Mouse (Mus musculus) liver, embryonic 14.5 days (tissue): ENCODE measurements at regions not wholly inside any gene's neighbourhood (a gene's known extent, or its start where the extent isn't known, plus 50 kb on each side); places are given as distances from the start of the nearest gene placed in this dataset.

Source experiments
- ATAC-seq: fragments of 200-750 bp; cut with Nextera tagmentation; 2 replicates; pipeline ENCODE4 v1.8.0; 2017; ENCODE audit warnings: moderate number of reproducible peaks, mild to moderate bottlenecking, moderate library complexity; ENCODE audit not compliant: insufficient read depth
- DNase-seq, 3 experiments: peaks; one replicate each; pipeline ENCODE4 v3.0.0-alpha.2; 2012 to 2013; ENCODE audit warnings: low read depth in 3 of 3, low spot score in 3 of 3
- H3K27ac ChIP-seq: fragments of 300-500 bp; sonication (generic); 2 replicates; pipeline ENCODE4 v1.5.1; 2014; ENCODE audit warnings: moderate library complexity, mild to moderate bottlenecking, control low read depth, inconsistent platforms
- H3K27me3 ChIP-seq: fragments of 300-500 bp; sonication (generic); 2 replicates; pipeline ENCODE4 v1.6.1; 2014; ENCODE audit warnings: mild to moderate bottlenecking, low read length, moderate library complexity; ENCODE audit not compliant: control insufficient read depth, insufficient read depth
- H3K36me3 ChIP-seq: fragments of 300-500 bp; sonication (generic); replicated peaks from 2 replicates; pipeline ENCODE4 v1.6.1; 2014; ENCODE audit warnings: low read depth; ENCODE audit not compliant: control insufficient read depth, insufficient read depth
- H3K4me1 ChIP-seq, 2 experiments: fragments of 200-500 bp in 1 of 2; fragments of 300-500 bp in 1 of 2; sonication (generic) in 1 of 2; replicated peaks; 2 replicates each; pipeline ENCODE4 v1.6.1; 2012 to 2014; ENCODE audit warnings: antibody characterized with exemption in 1 of 2, inconsistent platforms in 1 of 2, low read length in 1 of 2; ENCODE audit not compliant: control insufficient read depth in 2 of 2, insufficient read depth in 2 of 2
- H3K4me2 ChIP-seq: fragments of 300-500 bp; sonication (generic); 2 replicates; pipeline ENCODE4 v1.6.1; 2014; ENCODE audit warnings: low read depth, mild to moderate bottlenecking, control low read depth, moderate library complexity
- H3K4me3 ChIP-seq, 2 experiments: fragments of 200-500 bp in 1 of 2; fragments of 300-500 bp in 1 of 2; sonication (generic) in 1 of 2; 2 replicates each; pipeline ENCODE4 v1.5.1; 2012 to 2014; ENCODE audit warnings: low read depth in 2 of 2, low read length in 2 of 2, mild to moderate bottlenecking in 2 of 2, control low read depth in 1 of 2, inconsistent platforms in 1 of 2, moderate library complexity in 1 of 2; ENCODE audit not compliant: insufficient read depth in 1 of 2
- H3K9ac ChIP-seq: fragments of 300-500 bp; sonication (generic); replicated peaks from 2 replicates; pipeline ENCODE4 v1.6.1; 2014; ENCODE audit warnings: mild to moderate bottlenecking, control low read depth, moderate library complexity
- H3K9me3 ChIP-seq: fragments of 300-500 bp; sonication (generic); 2 replicates; pipeline ENCODE4 v1.6.1; 2016; ENCODE audit warnings: low read length, mixed read lengths; ENCODE audit not compliant: control insufficient read depth
- CTCF ChIP-seq: IDR thresholded peaks from 2 replicates; pipeline ENCODE4 v1.5.1; 2016; ENCODE audit warnings: antibody characterized with exemption, low read depth, control low read depth
- EP300 ChIP-seq: IDR thresholded peaks from 2 replicates; pipeline ENCODE4 v1.6.1; 2016; ENCODE audit warnings: antibody characterized with exemption, low read depth
- WGBS: fragments of 180-500 bp; shearing (Covaris S2); extraction: QIAGEN DNeasy Blood & Tissue Kit; methylation state at CpG from one replicate; pipeline ENCODE4 v1.1.7; 2014; ENCODE audit not compliant: insufficient replicate concordance; 5-methylcytosine and 5-hydroxymethylcytosine counted together

DNA sequence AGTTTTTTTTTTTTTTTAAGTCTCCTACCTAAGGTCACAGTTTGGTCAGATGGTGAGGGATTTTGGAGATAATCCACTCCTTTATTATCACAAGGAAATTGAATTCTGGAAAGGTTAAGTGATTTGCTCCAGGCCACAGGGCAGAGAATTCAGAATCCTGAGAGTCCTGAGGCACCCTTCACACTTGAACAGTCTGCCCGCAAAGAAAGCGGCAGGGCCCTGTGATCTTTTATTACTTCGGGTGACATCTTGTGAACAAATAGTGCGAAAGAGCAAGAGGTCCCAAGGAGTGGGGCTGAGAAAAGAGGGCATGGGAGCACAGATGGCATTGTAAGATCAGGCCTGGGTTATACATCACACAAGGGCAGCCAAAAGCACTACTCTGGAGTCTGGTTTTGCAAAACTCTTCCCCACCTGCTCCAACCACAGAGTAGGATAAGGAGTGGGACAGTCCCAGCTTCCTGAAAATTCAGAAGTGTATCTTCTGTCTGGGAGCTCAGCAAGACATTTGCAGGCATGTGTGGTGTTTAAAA is 150.5 kb upstream of the Wdr11 start:
- Histone ChIP-seq H3K27me3 (no peaks in the 10 kb centered on the region), H3K4me3 (no peak overlapping the region), H3K9me3 (no peaks in the 10 kb centered on the region), H3K27ac (no peak overlapping the region), H3K4me2 (no peak overlapping the region), H3K4me1 (no peaks in the 10 kb centered on the region), H3K36me3 (no peaks in the 10 kb centered on the region), H3K9ac (no peak overlapping the region)
- TF ChIP-seq CTCF (no peak), EP300 (no peak)
- no peak for ATAC-seq
- WGBS, result 61% methylated on average over 4 of the region's 4 CpGs
- no peak for DNase-seq

DNA sequence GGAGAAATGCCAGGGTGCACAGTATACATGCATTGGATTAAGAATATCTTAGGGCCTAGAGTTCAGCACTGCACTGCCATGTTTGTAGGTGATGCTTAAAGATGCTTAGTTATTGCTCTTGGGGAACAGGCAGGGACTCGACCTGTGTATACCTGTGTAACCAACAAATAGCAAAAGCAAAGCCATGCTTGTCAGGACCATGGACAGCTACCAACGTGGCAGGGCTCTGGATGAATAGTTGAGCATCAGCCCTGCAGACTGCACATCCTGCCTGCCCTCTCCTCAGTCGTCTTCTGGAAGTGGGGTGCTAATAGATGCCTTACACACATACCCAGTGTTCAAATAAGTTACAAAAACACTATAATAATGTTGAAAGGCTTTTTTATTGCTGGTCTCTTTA is 122.2 kb upstream of the Wdr11 start:
- no peak overlapping the region for H3K9ac ChIP-seq
- no peaks in the 10 kb centered on the region for H3K4me1 ChIP-seq
- no peaks in the 10 kb centered on the region for H3K36me3 ChIP-seq
- 2% methylated on average over 3 of the region's 3 CpGs for WGBS
- DNase-seq, result peak in 2 of 3 experiments; percentile 0 to 3
- H3K27ac ChIP-seq, result no peak overlapping the region
- no peak overlapping the region for H3K4me2 ChIP-seq
- TF ChIP-seq CTCF (no peak), EP300 (no peak)
- H3K4me3 ChIP-seq, result no peak overlapping the region
- no peak for ATAC-seq
- H3K9me3 ChIP-seq, result no peaks in the 10 kb centered on the region
- no peaks in the 10 kb centered on the region for H3K27me3 ChIP-seq

GRCm38 (mm10) chr7:129483736-129484135 is 107.9 kb upstream of the Wdr11 start:
- H3K36me3 ChIP-seq, result no peaks in the 10 kb centered on the region
- H3K27ac ChIP-seq, result no peak overlapping the region
- no peaks in the 10 kb centered on the region for H3K4me1 ChIP-seq
- no peak for ATAC-seq
- H3K9me3 ChIP-seq, result no peaks in the 10 kb centered on the region
- no peaks in the 10 kb centered on the region for H3K27me3 ChIP-seq
- TF ChIP-seq EP300, result no peak
- TF ChIP-seq CTCF, result no peak
- H3K4me3 ChIP-seq, result no peak overlapping the region
- 37% methylated on average over 5 of the region's 5 CpGs for WGBS
- DNase-seq, result no peak
- no peak overlapping the region for H3K4me2 ChIP-seq
- H3K9ac ChIP-seq, result no peak overlapping the region

GRCm38 (mm10) chr7:129506894-129507293 is 84.8 kb upstream of the Wdr11 start:
- H3K4me3 ChIP-seq, result no peak overlapping the region
- 17% methylated on average over 2 of the region's 2 CpGs for WGBS
- H3K27me3 ChIP-seq, result no peaks in the 10 kb centered on the region
- H3K4me2 ChIP-seq, result no peak overlapping the region
- no peaks in the 10 kb centered on the region for H3K36me3 ChIP-seq
- H3K27ac ChIP-seq, result no peak overlapping the region
- H3K9me3 ChIP-seq, result no peaks in the 10 kb centered on the region
- DNase-seq (no peak), ATAC-seq (no peak)
- TF ChIP-seq CTCF, result peak; percentile 38; the same call in 1 of the 2 replicates
- TF ChIP-seq EP300, result no peak
- no peak overlapping the region for H3K9ac ChIP-seq
- no peaks in the 10 kb centered on the region for H3K4me1 ChIP-seq

- H3K4me3 ChIP-seq, result no peak overlapping the region
Measured at GRCm38 (mm10) chr7:129509631-129510132, 82.0 kb upstream of the Wdr11 start.

More at GRCm38 (mm10) chr7:129509631-129510132, 82.0 kb upstream of the Wdr11 start:
- no peak overlapping the region for H3K27ac ChIP-seq
- H3K9ac ChIP-seq, result no peak overlapping the region
- DNase-seq (no peak), ATAC-seq (no peak)
- TF ChIP-seq CTCF (no peak), EP300 (no peak)
- H3K4me2 ChIP-seq, result no peak overlapping the region
- no peaks in the 10 kb centered on the region for H3K27me3 ChIP-seq
- H3K36me3 ChIP-seq, result no peaks in the 10 kb centered on the region
- 27% methylated on average over 10 of the region's 10 CpGs for WGBS
- H3K9me3 ChIP-seq, result no peaks in the 10 kb centered on the region
- no peaks in the 10 kb centered on the region for H3K4me1 ChIP-seq
